Mouse (Mus musculus): ENCODE measurements around the gene Timm10. TPM values are rescaled to one million over a fixed set of nuclear protein-coding genes. Genes with fewer than 3 reads are reported as not detected.
"Not testable (repeated sequence)": the region's sequence is repeated elsewhere in the genome, so short reads cannot be mapped to it uniquely, and the experiment has no call there.

The Timm10 gene
- polyA plus RNA-seq, 1 experiment from 2014 or later, result 29.8 TPM

DNA sequence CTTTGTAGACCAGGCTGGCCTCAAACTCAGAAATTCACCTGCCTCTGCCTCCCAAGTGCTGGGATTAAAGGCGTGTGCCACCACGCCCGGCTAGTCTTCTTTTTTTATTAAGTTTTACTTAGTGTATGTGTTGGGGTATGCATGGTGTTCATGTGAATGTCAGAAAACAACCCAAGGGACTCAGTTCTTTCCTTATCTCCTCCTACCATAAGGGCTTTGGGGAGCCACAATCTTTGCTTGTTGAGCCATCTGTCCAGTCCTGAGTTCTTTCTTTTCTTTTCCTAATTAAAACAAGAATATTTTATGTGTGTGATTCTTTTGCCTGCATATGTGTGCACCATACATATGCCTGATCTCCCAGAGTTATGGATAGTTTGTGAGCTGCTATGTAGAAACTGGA, 33.6 kb upstream of the Timm10 start:
- Histone ChIP-seq H3K9ac (ENCODE audit: low read depth, low read length) (no peak overlapping the region), H3K4me3 (ENCODE audit: low read depth, low read length) (no peak overlapping the region), H3K27ac (ENCODE audit: low read length) (peak overlapping the region; percentile 69; the same call in 1 of the 2 replicates), H3K27me3 (ENCODE audit: control insufficient read depth, insufficient read depth, low read depth, low read length) (peaks cover 7% of the 10 kb centered on the region; the same call in 1 of the 2 replicates), H3K9me3 (replicated peaks; ENCODE audit: control insufficient read depth, low read length) (peaks cover 6% of the 10 kb centered on the region; the same call in 1 of the 2 replicates), H3K4me2 (ENCODE audit: low read depth, low read length) (0 out of 2 replicates have a peak overlapping the region, but pooled peaks have one; percentile 0), H3K36me3 (ENCODE audit: control insufficient read depth, insufficient read depth) (no peaks in the 10 kb centered on the region), H3K4me1 (ENCODE audit: control insufficient read depth, low read depth, low read length) (peaks cover 23% of the 10 kb centered on the region)
- peak; percentile 72 for ATAC-seq (ENCODE audit: low read depth)
- 25% methylated on average over 3 of the region's 3 CpGs for WGBS (ENCODE audit: insufficient replicate concordance)

DNA sequence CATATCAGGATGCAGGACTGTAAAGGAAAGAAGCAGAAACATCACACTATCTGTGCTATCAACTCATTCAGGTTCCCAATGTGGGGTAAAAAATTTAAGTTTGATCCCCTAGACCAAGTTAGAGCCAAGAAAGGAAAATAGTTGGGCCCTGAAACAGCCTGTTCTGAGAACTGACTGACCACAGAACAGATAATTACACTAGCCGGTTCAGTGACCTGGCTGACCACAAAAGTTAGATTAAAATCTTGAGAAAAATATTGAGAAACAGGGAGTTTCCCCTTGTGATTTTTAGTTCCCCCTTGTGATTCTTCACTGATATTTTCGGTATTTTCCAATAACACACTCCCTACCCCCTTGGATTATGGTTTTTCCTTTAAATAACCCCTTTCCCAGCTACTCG, 32.9 kb upstream of the Timm10 start:
- H3K27ac ChIP-seq (ENCODE audit: low read length), result no peak overlapping the region
- no peak overlapping the region for H3K4me3 ChIP-seq (ENCODE audit: low read depth, low read length)
- no peak overlapping the region for H3K9ac ChIP-seq (ENCODE audit: low read depth, low read length)
- peaks cover 6% of the 10 kb centered on the region; the same call in 1 of the 2 replicates for H3K9me3 ChIP-seq (replicated peaks; ENCODE audit: control insufficient read depth, low read length)
- H3K27me3 ChIP-seq (ENCODE audit: control insufficient read depth, insufficient read depth, low read depth, low read length), result peaks cover 7% of the 10 kb centered on the region; the same call in 1 of the 2 replicates
- no peaks in the 10 kb centered on the region for H3K36me3 ChIP-seq (ENCODE audit: control insufficient read depth, insufficient read depth)
- H3K4me1 ChIP-seq (ENCODE audit: control insufficient read depth, low read depth, low read length), result peaks cover 21% of the 10 kb centered on the region
- no peak for ATAC-seq (ENCODE audit: low read depth)
- 49% methylated on average over 3 of the region's 3 CpGs for WGBS (ENCODE audit: insufficient replicate concordance)
- H3K4me2 ChIP-seq (ENCODE audit: low read depth, low read length), result no peak overlapping the region

- peak overlapping the region; percentile 71 for H3K4me3 ChIP-seq (ENCODE audit: low read depth, low read length)
- WGBS (ENCODE audit: insufficient replicate concordance), result 7% methylated on average over 13 of the region's 13 CpGs
These were observed 28.8 kb upstream of the Timm10 start for GRCm38 (mm10) chr2:84797833-84798492.

GRCm38 (mm10) chr2:84798493-84798921, 28.3 kb upstream of the Timm10 start, which contains the start of gene Ube2l6:
Ube2l6 (plus strand) TSS chr2:84798828.
- peak within 1 kb of the TSS; percentile 71 for H3K4me3 ChIP-seq (ENCODE audit: low read depth, low read length)
- peak within 1 kb of the TSS; percentile 98 for H3K27ac ChIP-seq (ENCODE audit: low read length)
- peak; percentile 92 for ATAC-seq (ENCODE audit: low read depth)
- peaks cover 11% of the 10 kb centered on the region for H3K36me3 ChIP-seq (ENCODE audit: control insufficient read depth, insufficient read depth)
- peaks cover 21% of the 10 kb centered on the region for H3K4me1 ChIP-seq (ENCODE audit: control insufficient read depth, low read depth, low read length)
- under 1% methylated on average over 21 of the region's 21 CpGs for WGBS (ENCODE audit: insufficient replicate concordance)
- peaks cover 6% of the 10 kb centered on the region; the same call in 1 of the 2 replicates for H3K9me3 ChIP-seq (replicated peaks; ENCODE audit: control insufficient read depth, low read length)
- H3K4me2 ChIP-seq (ENCODE audit: low read depth, low read length), result peak within 1 kb of the TSS; percentile 89
- H3K27me3 ChIP-seq (ENCODE audit: control insufficient read depth, insufficient read depth, low read depth, low read length), result no peaks in the 10 kb centered on the region
- H3K9ac ChIP-seq (ENCODE audit: low read depth, low read length), result peak within 1 kb of the TSS; percentile 86

More at GRCm38 (mm10) chr2:84797833-84798492, 28.8 kb upstream of the Timm10 start:
- Histone ChIP-seq H3K4me2 (ENCODE audit: low read depth, low read length) (peak overlapping the region; percentile 89), H3K36me3 (ENCODE audit: control insufficient read depth, insufficient read depth) (peaks cover 6% of the 10 kb centered on the region), H3K27me3 (ENCODE audit: control insufficient read depth, insufficient read depth, low read depth, low read length) (no peaks in the 10 kb centered on the region), H3K9ac (ENCODE audit: low read depth, low read length) (peak overlapping the region; percentile 86), H3K9me3 (replicated peaks; ENCODE audit: control insufficient read depth, low read length) (peaks cover 6% of the 10 kb centered on the region; the same call in 1 of the 2 replicates), H3K4me1 (ENCODE audit: control insufficient read depth, low read depth, low read length) (peaks cover 24% of the 10 kb centered on the region), H3K27ac (ENCODE audit: low read length) (peak overlapping the region; percentile 98)
- peak; percentile 51 for ATAC-seq (ENCODE audit: low read depth)

DNA sequence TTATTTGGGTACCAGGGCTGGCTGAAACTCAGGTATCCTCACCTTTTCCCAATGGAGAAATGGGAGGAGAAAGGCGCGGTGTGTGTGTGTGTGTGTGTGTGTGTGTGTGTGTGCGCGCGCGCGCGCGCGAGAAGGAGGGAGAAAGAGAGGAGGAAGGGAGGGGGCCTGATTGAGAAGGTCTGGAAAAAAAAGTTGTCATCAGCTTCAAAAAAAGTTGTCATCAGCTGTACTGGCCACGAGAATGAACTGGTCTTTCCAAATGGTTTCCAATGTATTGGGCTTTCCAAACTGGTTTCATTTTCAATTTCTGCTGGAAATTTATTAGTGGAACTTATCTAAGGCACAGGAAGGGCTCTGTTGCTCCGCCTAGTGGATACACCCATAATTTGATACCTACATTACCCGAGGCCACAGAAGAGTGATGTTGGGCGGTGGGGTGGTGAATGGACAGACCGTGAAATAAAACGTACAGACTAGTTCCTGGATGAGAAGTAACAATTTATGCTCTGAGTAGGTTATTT, 27.7 kb upstream of the Timm10 start:
- Histone ChIP-seq H3K4me2 (ENCODE audit: low read depth, low read length) (peak overlapping the region; percentile 89), H3K4me1 (ENCODE audit: control insufficient read depth, low read depth, low read length) (peaks cover 20% of the 10 kb centered on the region), H3K27ac (ENCODE audit: low read length) (peak overlapping the region; percentile 98), H3K36me3 (ENCODE audit: control insufficient read depth, insufficient read depth) (peaks cover 17% of the 10 kb centered on the region), H3K9me3 (replicated peaks; ENCODE audit: control insufficient read depth, low read length) (peaks cover 5% of the 10 kb centered on the region; the same call in 1 of the 2 replicates), H3K9ac (ENCODE audit: low read depth, low read length) (peak overlapping the region; percentile 86), H3K4me3 (ENCODE audit: low read depth, low read length) (peak overlapping the region; percentile 71), H3K27me3 (ENCODE audit: control insufficient read depth, insufficient read depth, low read depth, low read length) (no peaks in the 10 kb centered on the region)
- under 1% methylated on average over 16 of the region's 16 CpGs for WGBS (ENCODE audit: insufficient replicate concordance)
- ATAC-seq (ENCODE audit: low read depth), result peak; percentile 52

- H3K27me3 ChIP-seq (ENCODE audit: control insufficient read depth, insufficient read depth, low read depth, low read length), result no peaks in the 10 kb centered on the region
- peaks cover 15% of the 10 kb centered on the region for H3K4me1 ChIP-seq (ENCODE audit: control insufficient read depth, low read depth, low read length)
These were observed 26.5 kb upstream of the Timm10 start for GRCm38 (mm10) chr2:84800304-84800703.

DNA sequence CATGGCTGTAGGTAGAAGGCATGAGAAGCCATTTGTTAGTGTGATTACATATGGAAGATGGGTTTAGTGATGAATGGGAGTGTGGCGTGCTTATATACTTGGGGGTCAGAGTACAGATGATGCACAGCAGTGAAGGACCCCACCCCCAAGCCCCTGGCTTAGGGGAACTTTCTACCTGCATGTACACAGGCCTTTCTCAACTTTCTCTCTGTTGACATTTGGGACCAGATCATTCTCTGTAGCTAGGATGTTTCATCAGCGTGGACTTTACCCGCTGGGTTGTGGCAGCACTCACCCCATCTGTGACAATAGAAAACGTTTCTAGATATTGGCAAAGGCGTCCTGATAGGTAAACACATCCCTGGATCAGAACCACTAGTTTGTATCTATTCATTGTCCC, 25.6 kb upstream of the Timm10 start:
- H3K9me3 ChIP-seq (replicated peaks; ENCODE audit: control insufficient read depth, low read length); H3K27me3 ChIP-seq (ENCODE audit: control insufficient read depth, insufficient read depth, low read depth, low read length); ATAC-seq (ENCODE audit: low read depth); H3K9ac ChIP-seq (ENCODE audit: low read depth, low read length): not testable (repeated sequence)
- Histone ChIP-seq H3K4me3 (ENCODE audit: low read depth, low read length) (peak overlapping the region; percentile 71), H3K27ac (ENCODE audit: low read length) (peak overlapping the region; percentile 52), H3K4me1 (ENCODE audit: control insufficient read depth, low read depth, low read length) (peaks cover 15% of the 10 kb centered on the region), H3K36me3 (ENCODE audit: control insufficient read depth, insufficient read depth) (peaks cover 36% of the 10 kb centered on the region), H3K4me2 (ENCODE audit: low read depth, low read length) (peak overlapping the region; percentile 89)
- WGBS (ENCODE audit: insufficient replicate concordance), result 73% methylated on average over 5 of the region's 5 CpGs

More at GRCm38 (mm10) chr2:84800304-84800703, 26.5 kb upstream of the Timm10 start:
- peak overlapping the region; percentile 98 for H3K27ac ChIP-seq (ENCODE audit: low read length)
- peaks cover 29% of the 10 kb centered on the region for H3K36me3 ChIP-seq (ENCODE audit: control insufficient read depth, insufficient read depth)
- ATAC-seq (ENCODE audit: low read depth), result peak; percentile 9; the same call in 1 of the 2 replicates
- 42% methylated on average over 4 of the region's 4 CpGs for WGBS (ENCODE audit: insufficient replicate concordance)
- no peaks in the 10 kb centered on the region for H3K9me3 ChIP-seq (replicated peaks; ENCODE audit: control insufficient read depth, low read length)
- peak overlapping the region; percentile 86 for H3K9ac ChIP-seq (ENCODE audit: low read depth, low read length)
- H3K4me3 ChIP-seq (ENCODE audit: low read depth, low read length), result peak overlapping the region; percentile 71
- peak overlapping the region; percentile 89 for H3K4me2 ChIP-seq (ENCODE audit: low read depth, low read length)

- H3K9ac ChIP-seq (ENCODE audit: low read depth, low read length), result no peak overlapping the region
- H3K9me3 ChIP-seq (replicated peaks; ENCODE audit: control insufficient read depth, low read length), result no peaks in the 10 kb centered on the region
- H3K36me3 ChIP-seq (ENCODE audit: control insufficient read depth, insufficient read depth), result peaks cover 61% of the 10 kb centered on the region
- no peak overlapping the region for H3K27ac ChIP-seq (ENCODE audit: low read length)
- no peaks in the 10 kb centered on the region for H3K27me3 ChIP-seq (ENCODE audit: control insufficient read depth, insufficient read depth, low read depth, low read length)
- peaks cover 9% of the 10 kb centered on the region for H3K4me1 ChIP-seq (ENCODE audit: control insufficient read depth, low read depth, low read length)
- H3K4me2 ChIP-seq (ENCODE audit: low read depth, low read length), result no peak overlapping the region
- H3K4me3 ChIP-seq (ENCODE audit: low read depth, low read length), result no peak overlapping the region
- no peak for ATAC-seq (ENCODE audit: low read depth)
- 85% methylated on average over 7 of the region's 7 CpGs for WGBS (ENCODE audit: insufficient replicate concordance)
These were observed 22.8 kb upstream of the Timm10 start for GRCm38 (mm10) chr2:84803963-84804362.

DNA sequence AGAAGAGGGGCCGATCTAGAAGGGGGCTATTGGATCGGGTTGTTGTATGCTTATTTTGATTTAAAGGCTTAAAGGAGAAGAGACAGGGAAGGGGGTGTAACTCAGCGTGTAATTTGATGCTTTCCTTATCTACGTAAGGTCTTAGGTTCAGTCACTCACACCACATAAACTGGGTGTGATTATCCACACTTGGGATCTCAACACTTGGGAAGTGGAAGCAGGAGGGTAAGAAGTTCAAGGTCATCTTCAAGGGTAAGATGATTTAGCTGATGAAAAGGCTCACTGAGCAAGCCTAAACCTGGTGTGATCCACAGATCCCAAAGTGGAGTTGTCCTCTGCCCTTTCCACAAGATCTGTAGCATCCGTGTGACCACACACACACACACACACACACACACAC, 20.3 kb upstream of the Timm10 start:
- Histone ChIP-seq H3K4me3 (ENCODE audit: low read depth, low read length) (no peak overlapping the region), H3K36me3 (ENCODE audit: control insufficient read depth, insufficient read depth) (peaks cover 73% of the 10 kb centered on the region), H3K9me3 (replicated peaks; ENCODE audit: control insufficient read depth, low read length) (no peaks in the 10 kb centered on the region), H3K27me3 (ENCODE audit: control insufficient read depth, insufficient read depth, low read depth, low read length) (no peaks in the 10 kb centered on the region), H3K4me1 (ENCODE audit: control insufficient read depth, low read depth, low read length) (peaks cover 27% of the 10 kb centered on the region), H3K27ac (ENCODE audit: low read length) (no peak overlapping the region), H3K9ac (ENCODE audit: low read depth, low read length) (no peak overlapping the region), H3K4me2 (ENCODE audit: low read depth, low read length) (no peak overlapping the region)
- no peak for ATAC-seq (ENCODE audit: low read depth)
- 72% methylated on average over 5 of the region's 5 CpGs for WGBS (ENCODE audit: insufficient replicate concordance)
